Mouse (Mus musculus): ENCODE measurements at regions not wholly inside any gene's neighbourhood (a gene's known extent, or its start where the extent isn't known, plus 50 kb on each side); places are given as distances from the start of the nearest gene placed in this dataset.

DNA sequence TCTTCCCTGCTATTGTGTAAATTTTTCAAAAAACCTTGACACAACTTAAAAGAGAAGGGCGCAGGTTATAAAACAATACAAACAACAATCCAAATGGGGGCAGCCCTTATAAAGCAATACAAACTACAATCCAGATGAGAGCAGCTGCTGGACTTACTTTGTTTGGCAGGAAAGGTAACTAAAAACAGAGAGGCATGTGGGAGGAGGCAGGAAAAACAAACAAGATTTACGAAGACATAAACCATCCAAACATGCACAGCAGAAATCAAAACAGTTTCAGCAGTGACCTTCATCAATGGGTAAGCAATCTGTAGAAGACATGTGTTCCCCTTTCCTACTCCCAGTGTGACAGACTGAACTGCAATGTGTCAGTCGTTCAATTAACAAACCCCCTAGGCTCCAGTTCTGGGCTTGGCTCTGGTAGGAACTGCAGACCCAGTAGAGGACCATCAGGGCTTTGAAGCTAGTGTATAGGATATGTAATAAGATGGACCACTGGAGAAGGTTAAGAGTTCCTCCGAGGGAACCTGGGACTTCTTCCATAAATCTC lies 62.9 kb upstream of the Col1a2 start:
- no peak overlapping the region for H3K4me2 ChIP-seq (ENCODE audit: low read depth, low read length)
- no peaks in the 10 kb centered on the region for H3K4me1 ChIP-seq (ENCODE audit: control insufficient read depth, insufficient read depth, low read length)
- H3K36me3 ChIP-seq (ENCODE audit: control insufficient read depth, insufficient read depth, low read length): no peaks in the 10 kb centered on the region
- no peaks in the 10 kb centered on the region for H3K27me3 ChIP-seq (ENCODE audit: control insufficient read depth, insufficient read depth, low read length)
- H3K9me3 ChIP-seq (ENCODE audit: control insufficient read depth, low read length): no peaks in the 10 kb centered on the region
- no peak overlapping the region for H3K27ac ChIP-seq (ENCODE audit: low read depth, low read length)
- ATAC-seq (ENCODE audit: low read depth): no peak
- H3K4me3 ChIP-seq (ENCODE audit: low read depth, low read length): no peak overlapping the region
- 51% methylated on average over 4 of the region's 4 CpGs for WGBS
- no peak overlapping the region for H3K9ac ChIP-seq (replicated peaks; ENCODE audit: low read depth, low read length)

DNA sequence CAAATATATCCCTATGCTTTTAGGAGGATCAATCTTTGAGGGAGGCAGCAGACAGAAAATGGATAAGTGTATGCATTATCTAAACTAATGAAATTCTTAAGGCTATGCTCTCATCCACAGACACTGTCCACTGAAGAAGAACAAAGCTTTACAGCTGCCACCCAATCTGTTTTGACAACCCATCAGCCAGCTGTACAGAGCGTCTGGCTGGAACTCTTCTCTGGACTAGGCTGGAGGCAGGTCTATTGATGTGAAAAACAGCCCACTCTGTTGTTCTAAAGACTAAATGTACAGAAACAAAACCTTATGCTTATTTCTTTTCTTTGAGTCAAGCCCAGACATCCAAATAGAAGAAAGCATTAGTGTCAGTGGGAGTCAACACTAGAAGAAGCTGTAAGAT lies 58.7 kb upstream of the Col1a2 start:
- H3K27ac ChIP-seq (ENCODE audit: low read depth, low read length): no peak overlapping the region
- no peaks in the 10 kb centered on the region for H3K36me3 ChIP-seq (ENCODE audit: control insufficient read depth, insufficient read depth, low read length)
- H3K9me3 ChIP-seq (ENCODE audit: control insufficient read depth, low read length): no peaks in the 10 kb centered on the region
- no peak overlapping the region for H3K4me3 ChIP-seq (ENCODE audit: low read depth, low read length)
- ATAC-seq (ENCODE audit: low read depth): no peak
- no peaks in the 10 kb centered on the region for H3K4me1 ChIP-seq (ENCODE audit: control insufficient read depth, insufficient read depth, low read length)
- no peaks in the 10 kb centered on the region for H3K27me3 ChIP-seq (ENCODE audit: control insufficient read depth, insufficient read depth, low read length)
- no peak overlapping the region for H3K9ac ChIP-seq (replicated peaks; ENCODE audit: low read depth, low read length)
- 28% methylated on average over 1 of the region's 1 CpGs for WGBS
- no peak overlapping the region for H3K4me2 ChIP-seq (ENCODE audit: low read depth, low read length)

DNA sequence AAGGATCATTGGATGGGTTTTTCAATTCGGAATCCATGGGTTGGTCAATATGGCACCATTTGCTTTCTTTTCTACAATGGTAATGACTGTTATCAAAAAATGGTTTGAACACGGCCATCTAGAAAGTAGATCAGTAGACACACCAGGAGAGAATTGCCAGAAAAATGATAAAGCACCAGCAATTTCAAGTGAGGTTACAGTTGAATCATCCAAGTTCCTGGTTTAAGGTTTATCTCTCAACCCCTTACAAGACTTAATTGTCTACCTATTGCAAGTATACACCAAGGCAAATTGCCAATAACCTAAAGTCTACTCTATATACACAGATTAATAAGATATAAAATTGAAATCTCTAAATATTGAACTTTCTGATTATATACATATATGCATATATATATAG lies 53.4 kb upstream of the Col1a2 start:
- WGBS: 92% methylated on average over 2 of the region's 2 CpGs
- Histone ChIP-seq H3K4me3 (ENCODE audit: low read depth, low read length) (no peak overlapping the region), H3K4me2 (ENCODE audit: low read depth, low read length) (no peak overlapping the region), H3K4me1 (ENCODE audit: control insufficient read depth, insufficient read depth, low read length) (no peaks in the 10 kb centered on the region), H3K36me3 (ENCODE audit: control insufficient read depth, insufficient read depth, low read length) (no peaks in the 10 kb centered on the region), H3K27ac (ENCODE audit: low read depth, low read length) (no peak overlapping the region), H3K9ac (replicated peaks; ENCODE audit: low read depth, low read length) (no peak overlapping the region), H3K27me3 (ENCODE audit: control insufficient read depth, insufficient read depth, low read length) (no peaks in the 10 kb centered on the region), H3K9me3 (ENCODE audit: control insufficient read depth, low read length) (no peaks in the 10 kb centered on the region)
- ATAC-seq (ENCODE audit: low read depth): no peak

Measured in neural tube, embryonic 14.5 days (tissue).